Mouse (Mus musculus): Measurements from ENCODE around the gene Znrf1.
"Not testable (repeated sequence)": the region's sequence is repeated elsewhere in the genome, so short reads cannot be mapped to it uniquely, and the experiment has no call there.

Znrf1 gene

DNA sequence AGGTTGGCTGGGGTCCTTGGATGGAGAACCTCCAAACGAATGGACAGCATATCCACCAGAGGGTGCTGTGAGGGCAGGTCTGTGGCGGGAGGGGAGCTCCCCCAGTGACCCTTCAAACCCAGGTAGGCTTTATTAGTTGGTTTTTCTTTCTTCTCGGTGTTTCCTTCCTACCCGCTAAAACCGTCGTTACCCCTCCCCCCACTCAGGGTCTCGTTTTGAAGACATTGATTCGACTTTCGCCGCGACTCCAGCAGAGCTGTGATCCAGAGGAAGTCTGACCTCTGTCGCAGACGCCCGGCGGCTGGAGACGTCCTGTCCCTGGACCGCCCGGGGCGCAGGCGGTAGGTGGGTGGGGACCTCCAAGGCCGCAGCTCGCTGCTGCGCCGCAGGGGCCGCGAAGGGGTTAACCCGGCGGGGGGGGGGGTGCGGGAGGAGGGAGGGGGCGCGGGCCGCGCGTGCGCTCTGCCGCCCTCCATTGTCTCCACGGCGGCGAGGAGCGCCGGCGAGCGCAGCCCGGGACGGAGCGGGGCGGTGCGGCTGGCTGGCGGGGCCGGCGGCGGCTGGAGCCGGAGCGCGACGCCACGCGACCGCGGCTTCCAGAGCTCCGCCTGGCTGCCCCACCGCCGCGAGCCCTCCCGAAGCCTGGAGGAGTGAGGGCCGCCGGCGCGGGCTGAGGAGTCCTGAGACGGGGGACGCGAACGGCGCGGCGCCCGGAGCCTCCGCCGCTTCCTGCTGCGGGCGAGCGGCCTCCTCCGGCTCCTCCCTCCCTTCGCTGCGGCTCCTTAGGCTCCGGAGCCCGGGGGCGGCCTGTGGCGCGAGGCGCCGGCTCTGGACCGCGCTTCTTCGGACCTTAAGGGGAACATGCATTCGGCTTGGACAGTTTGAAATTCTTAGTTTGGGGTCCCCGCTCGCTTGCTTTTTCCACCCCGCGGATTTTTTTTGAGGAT is at the start of gene Znrf1:
TSS of gene Znrf1 (plus strand) at position 67 of the 947 bp plus-strand sequence.
- DNase-seq (ENCODE audit: low read depth, low spot score), result peak; percentile 84

- no peak for DNase-seq (ENCODE audit: low read depth, low spot score)
These were observed 45.8 kb upstream of the Znrf1 start for GRCm38 (mm10) chr8:111490034-111490591.

GRCm38 (mm10) chr8:111491191-111491590 is 44.7 kb upstream of the Znrf1 start:
- DNase-seq (ENCODE audit: low read depth, low spot score), result no peak

DNA sequence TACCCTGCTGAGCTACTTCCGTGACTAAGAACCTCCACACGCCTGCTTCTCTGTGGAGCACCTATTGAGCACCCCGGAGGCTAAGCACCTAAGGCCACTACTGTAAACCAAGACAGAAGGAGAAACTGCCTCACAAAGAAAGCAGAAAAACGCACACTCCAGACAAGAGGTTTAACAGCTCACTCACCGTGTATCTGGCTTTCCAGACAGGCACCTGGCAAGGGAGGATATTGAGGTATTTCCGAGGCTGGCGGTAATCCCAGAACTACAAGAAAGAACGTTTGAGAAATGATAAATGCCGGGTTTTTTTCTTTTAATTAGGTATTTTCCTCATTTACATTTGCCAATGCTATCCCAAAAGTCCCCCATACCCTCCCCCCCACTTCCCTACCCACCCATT is 43.4 kb upstream of the Znrf1 start:
- DNase-seq (ENCODE audit: low read depth, low spot score), result no peak

DNA sequence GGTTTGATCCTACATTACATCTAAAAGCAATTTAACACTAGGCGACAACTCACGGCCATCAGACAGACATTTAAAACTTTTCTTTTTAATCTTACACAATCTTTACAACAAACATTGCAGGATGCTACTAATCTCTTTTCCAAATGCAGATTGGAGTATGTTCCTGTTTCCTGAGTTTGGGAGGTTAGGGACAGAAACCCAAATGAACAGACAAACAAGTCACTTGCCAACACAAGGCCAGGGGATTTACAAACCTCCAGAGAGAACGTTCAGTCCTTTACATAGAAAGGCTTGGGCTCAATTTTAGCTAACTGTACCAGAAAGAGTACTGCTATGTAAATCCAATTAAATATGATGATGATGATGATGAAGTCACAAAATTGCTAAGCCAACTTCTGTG is 42.7 kb upstream of the Znrf1 start:
- no peak for DNase-seq (ENCODE audit: low read depth, low spot score)

DNA sequence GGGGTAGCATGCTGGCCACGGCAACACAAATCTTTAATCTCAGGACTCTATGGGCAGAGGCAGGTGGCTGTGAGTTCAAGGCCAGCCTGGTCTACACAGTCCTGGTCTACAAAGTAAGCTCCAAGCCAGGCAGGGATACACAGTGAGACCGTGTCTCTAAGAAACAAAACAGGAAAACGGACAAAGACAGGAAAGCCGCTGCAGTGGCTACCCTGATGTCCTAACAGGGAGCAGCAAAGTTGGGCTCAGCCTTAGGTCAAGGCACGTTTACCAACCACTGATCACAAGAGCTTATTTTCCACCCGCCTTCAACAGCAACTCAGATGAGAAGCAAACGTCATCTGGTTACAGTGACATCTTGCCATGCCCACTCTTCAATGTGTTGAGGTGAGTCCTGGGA is 39.6 kb upstream of the Znrf1 start:
- DNase-seq (ENCODE audit: low read depth, low spot score), result no peak

- DNase-seq (ENCODE audit: low read depth, low spot score), result not testable (repeated sequence)
These were observed 37.6 kb upstream of the Znrf1 start for GRCm38 (mm10) chr8:111498249-111498648.

DNA sequence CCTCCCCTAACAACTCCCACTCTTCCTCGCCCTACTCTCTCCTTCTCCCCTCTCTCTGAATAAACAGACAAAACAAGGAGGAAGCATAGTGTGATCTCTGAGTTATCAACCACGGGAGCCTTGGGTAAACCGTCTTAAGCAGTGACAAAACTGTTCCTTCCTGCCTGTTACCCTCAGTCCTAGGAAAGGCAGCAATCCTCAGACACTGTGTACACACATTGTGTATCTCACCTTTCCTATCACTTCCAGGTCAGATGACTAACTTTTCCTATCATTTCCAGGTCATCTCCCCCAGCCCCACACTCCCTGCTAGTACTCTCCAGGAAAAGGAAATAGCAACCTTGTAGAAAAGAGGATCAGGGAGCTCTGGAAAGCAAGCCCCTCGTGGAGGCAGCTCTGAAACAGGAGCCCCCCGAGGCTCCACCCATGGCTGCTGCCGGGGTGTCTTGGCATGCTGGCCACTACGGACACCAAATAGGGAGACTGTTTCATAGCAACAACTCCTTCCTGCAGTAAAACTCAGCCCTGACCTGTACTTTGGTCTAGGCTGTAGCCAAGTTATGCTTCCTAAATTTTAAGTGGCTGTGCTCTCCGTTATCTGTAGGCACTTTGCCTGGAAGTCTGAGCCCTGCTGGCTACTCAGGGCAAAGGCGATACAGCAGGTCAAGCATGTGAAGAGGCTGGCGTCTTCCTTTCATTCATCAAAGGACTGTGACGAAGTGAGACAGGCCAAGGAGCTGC is 34.0 kb upstream of the Znrf1 start:
- no peak for DNase-seq (ENCODE audit: low read depth, low spot score)

DNA sequence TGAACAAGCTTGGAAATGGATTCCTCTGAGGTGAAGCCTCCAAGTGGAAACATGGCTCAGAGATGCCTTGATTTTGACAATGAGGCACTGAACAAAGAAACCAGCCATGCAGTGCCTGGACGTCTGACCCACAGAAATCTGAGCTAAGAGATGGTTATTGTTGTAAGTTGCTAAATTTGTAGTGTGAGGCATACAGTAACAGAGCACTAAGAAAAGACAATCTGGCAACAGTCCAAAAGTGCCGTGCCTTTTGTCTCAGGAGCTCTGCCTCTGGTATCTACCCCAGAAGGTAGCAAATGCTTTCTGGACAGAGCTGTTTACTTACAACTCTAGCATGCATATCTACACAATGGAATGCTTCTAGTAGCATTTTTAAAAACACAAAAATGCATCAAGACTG is 27.3 kb upstream of the Znrf1 start:
- DNase-seq (ENCODE audit: low read depth, low spot score), result no peak

DNA sequence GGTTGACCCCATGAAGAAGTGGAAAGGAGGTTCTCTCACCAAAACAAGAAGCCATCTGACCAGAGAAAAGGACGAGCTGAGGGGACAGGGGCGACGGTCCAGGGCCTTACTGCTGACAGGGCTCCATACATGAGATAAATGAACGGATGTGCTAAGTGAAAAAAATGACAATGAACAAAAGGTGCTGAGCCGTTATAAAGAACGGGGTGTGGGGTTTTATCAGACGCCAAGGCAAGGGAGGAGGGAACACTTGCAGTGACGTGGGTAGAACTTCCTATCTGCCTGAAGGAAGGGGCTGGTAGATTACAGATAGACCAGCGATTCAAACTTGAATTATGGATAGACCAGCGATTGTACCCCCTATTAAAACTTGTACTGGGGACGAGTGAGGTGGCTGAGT is 26.6 kb upstream of the Znrf1 start:
- no peak for DNase-seq (ENCODE audit: low read depth, low spot score)

DNA sequence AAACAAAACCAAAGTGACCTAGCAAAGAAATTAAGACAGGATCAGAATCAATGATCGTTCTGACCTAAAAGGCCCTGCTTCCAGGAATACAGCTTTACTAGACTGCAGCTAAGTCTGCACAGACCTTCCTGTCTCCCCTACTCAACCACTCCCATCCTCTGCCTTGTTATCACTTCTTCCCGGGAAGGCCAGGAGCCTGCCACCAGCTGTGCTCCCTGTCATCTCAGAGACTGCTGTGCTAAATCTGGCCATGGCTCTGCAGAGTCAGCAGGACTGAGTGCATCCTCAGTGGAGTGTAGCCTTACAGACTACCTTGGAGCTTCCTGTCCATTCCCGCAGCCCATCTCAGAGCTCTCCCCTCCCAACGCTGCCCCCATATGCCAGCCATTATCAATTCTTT is 25.5 kb upstream of the Znrf1 start:
- DNase-seq (ENCODE audit: low read depth, low spot score), result no peak

DNA sequence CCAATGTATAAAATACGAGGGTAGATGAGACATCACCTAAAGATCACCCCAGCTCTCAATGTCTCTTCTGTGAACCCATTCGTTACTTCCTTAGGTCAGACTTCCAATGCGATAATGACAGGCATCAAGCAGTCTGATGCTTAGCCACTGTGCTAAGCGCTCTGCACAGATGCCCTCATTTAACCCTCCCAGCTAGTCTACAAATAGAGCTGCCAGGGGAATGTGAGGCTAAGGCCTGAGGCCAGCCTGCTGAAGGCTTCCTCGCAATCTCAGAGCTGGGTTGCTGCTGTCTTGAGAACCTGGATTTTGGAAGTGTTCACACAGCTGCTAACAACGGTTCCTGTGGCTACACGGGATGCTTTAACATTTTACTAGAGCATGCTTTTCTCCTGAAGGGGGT is 23.0 kb upstream of the Znrf1 start:
- DNase-seq (ENCODE audit: low read depth, low spot score), result no peak

- DNase-seq (ENCODE audit: low read depth, low spot score), result no peak
These were observed 22.5 kb upstream of the Znrf1 start for GRCm38 (mm10) chr8:111513446-111513845.

DNA sequence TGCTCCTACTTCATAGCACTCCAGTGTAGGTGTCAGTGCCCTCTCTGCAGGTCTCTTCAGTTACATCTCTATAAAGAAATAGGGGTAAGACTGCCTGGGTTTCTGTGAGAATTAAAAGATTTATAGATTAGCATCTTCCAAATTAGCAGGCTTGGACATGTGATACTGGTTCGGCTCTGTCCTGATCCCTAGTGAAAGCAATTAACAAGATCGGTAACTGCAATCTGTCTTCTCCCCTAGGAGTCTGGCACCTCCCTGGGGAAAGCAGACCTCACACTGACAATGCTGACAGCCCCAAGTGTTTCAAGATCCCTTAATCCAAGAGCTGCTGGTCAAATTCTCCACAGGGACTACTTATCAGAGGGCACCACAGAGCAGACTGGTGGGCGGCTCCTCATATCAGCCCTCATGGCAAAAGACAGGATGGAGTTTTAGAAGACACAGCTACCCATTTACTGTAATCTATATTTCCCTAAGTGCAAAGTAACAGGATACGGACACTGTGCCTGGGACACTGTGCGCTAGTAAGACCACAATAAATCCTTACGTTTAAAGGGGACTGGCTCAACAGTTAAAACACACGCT is 19.4 kb upstream of the Znrf1 start:
- no peak for DNase-seq (ENCODE audit: low read depth, low spot score)

DNA sequence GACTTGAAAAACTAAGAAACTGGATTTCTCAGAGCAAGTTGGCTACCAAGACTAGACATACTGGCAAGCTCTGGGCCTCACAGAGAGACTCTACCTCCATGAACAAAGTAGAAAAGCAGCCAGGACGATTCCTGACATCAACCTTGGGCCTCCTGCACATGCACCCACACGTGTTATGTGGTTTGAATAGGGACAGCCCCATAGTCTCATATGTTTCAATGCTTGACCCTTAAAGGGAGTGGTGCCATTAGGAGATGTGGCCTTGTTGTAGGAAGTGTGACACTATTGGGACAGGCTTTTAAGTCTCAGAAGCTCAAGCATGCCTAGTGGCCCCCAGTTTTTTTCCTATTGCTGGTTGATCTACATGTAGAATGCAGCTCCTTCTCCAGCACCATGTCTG is 18.4 kb upstream of the Znrf1 start:
- DNase-seq (ENCODE audit: low read depth, low spot score), result no peak

DNA sequence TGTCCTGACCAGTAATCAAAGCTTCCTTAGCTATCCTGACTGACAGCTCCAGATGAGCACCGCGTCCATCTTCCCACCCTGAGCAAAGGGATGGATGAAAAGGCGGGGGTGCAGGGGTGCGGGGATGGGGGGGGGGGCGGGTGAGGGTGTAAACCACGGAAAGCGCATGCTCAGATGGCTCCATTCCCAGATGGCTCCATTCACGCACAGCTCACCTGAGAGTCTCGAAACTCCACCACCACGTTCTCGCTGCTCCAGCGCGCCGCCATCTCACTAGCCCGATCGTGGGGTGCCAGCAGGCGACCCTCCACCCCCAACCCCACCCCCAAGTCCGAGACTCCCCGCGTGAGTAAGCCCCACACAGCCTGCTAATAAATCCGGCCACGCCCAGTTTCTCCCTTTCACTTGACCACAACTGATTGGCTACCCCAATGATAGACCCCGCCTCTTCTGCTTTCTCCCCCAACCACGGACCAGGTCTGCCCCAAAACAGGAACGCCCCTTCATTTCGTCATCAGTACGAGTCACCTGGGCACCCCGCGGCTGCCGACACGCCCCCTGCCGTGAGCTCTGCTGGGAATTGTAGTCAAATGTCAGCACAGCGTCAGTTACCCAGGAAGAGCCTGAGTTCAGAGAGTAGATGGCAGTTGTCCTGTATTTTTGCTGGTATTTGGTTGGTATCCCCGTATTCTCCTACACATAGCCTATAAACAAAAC is 14.0 kb upstream of the Znrf1 start, which contains the start of gene Wdr59:
TSS of gene Wdr59 (minus strand) at position 380 of the 717 bp plus-strand sequence.
- peak; percentile 100 for DNase-seq (ENCODE audit: low read depth, low spot score)

- DNase-seq (ENCODE audit: low read depth, low spot score), result peak; percentile 36
These were observed 9.4 kb upstream of the Znrf1 start for GRCm38 (mm10) chr8:111526403-111527024.

- DNase-seq (ENCODE audit: low read depth, low spot score), result peak; percentile 80
These were observed 8.7 kb upstream of the Znrf1 start for GRCm38 (mm10) chr8:111527149-111527548.

DNA sequence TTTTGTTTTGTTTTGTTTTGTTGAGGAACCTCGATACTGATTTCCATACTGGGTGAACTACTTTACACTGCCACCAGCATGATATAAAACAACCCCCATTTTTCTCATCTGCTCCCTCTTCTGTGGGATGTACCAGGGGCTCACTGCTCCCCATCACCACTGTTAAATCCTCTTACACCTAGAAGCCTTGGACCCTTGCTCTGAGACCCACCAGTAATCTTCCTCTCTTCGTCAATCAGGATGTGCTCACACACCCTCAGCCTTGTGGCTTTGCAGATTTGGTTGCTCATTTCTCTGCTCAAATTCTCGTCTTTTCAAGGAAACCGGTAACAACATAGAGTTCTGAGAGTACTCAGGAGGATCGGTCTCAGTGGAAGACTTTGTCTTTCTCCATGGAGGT is 7.8 kb upstream of the Znrf1 start:
- peak; percentile 42 for DNase-seq (ENCODE audit: low read depth, low spot score)

DNA sequence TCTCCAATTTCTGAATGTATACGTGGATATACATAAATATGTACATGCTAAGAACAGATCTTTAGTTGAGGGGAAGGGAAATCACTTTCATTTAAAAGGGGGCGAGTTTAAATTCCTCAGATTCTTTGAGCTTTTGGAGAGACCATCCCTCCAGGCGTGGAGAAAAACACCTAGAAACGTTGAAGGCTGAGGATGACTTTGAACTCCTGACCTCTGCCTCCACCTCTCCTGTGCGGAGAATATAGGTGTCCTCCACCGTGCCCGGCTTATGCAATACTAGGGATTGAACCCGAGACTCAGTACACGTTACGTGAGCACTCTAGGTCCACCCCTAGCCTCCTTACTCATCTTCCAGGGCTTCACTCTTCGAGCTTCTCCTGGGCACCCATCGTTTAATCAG is 4.7 kb upstream of the Znrf1 start:
- DNase-seq (ENCODE audit: low read depth, low spot score), result no peak

DNA sequence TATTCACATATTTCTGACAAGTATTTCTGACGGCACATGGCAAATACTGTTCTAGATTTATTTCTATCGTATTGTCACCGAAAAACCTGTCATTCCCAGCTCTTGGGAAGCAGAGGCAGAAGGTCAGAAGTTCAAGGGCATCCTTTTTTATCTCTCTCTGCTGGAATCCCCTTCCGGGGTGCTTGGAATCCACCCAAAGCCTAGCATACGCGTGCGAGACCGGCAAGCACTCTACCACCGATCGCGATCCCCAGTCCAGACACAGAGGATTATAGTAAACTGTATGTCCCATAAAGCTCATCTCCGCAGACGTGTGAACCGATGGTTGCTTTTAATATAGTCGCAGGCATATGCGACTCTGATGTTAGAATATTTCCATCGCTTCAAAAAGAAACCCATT is 4.3 kb upstream of the Znrf1 start:
- DNase-seq (ENCODE audit: low read depth, low spot score), result no peak

Data from CD4-positive, CD25-positive, alpha-beta regulatory T cell, adult 2 months (primary cell).